8 mouse cellular contexts compared by ENCODE assay signal in genomic region chr8:15601531-15601930, GRCm38 (mm10).
DNase-seq lines count a peak whose midpoint lies in the region.

No protein-coding gene starts in this region.

- DNase-seq in kidney, adult 18-20 months: peak; percentile 14
- DNase-seq in kidney, adult 11 months: no peak
- DNase-seq in testis, postnatal 10 days (ENCODE audit: low spot score): peak; percentile 51
- DNase-seq in testis, postnatal 14 days (ENCODE audit: low spot score): no peak
- DNase-seq in cerebellum, adult 9-10 months: peak; percentile 23
- peak; percentile 26 for DNase-seq in lung, postnatal 36 days
- DNase-seq in gastrocnemius, postnatal 25 days: no peak
- no peak for DNase-seq in spleen, postnatal 10 days (ENCODE audit: low spot score in 2 of 2)

Comparison
In these comparisons a context has a peak if more than half of its experiments do, and no peak if none do; other contexts are left out.
1. DNase-seq: peak in kidney, adult 18-20 months (single experiment), testis, postnatal 10 days (single experiment), cerebellum, adult 9-10 months (single experiment) and lung, postnatal 36 days (single experiment); none in kidney, adult 11 months (single experiment), testis, postnatal 14 days (single experiment), gastrocnemius, postnatal 25 days (single experiment) and spleen, postnatal 10 days (0 of 2).